Mouse (Mus musculus): Measurements from ENCODE around the gene Ccdc113. TPM values are rescaled to one million over a fixed set of nuclear protein-coding genes. Genes with fewer than 3 reads are reported as not detected.

The Ccdc113 gene
- total and polyA plus RNA-seq, 3 experiments, result not detected

GRCm38 (mm10) chr8:95595131-95595530, 61.2 kb downstream of the Ccdc113 start:
- no peak overlapping the region for H3K4me3 ChIP-seq (ENCODE audit: control insufficient read depth in 1 of 2, insufficient read depth in 1 of 2, low read depth in 2 of 2, low read length in 2 of 2)
- no peaks in the 10 kb centered on the region for H3K9me3 ChIP-seq (replicated peaks; ENCODE audit: insufficient read depth, low read length)
- no peak overlapping the region for H3K9ac ChIP-seq (ENCODE audit: control insufficient read depth, low read depth, low read length, poor library complexity, severe bottlenecking)
- H3K4me1 ChIP-seq (ENCODE audit: control insufficient read depth in 1 of 2, insufficient read depth in 2 of 2, low read length in 2 of 2), result peaks cover 2 to 27% of the 10 kb centered on the region in 2 experiments; a peak in 3 of 4 replicates
- TF ChIP-seq ZMIZ1 (IDR thresholded peaks at IDR 0.05; ENCODE audit: low read depth, low read length), result no peak
- no peak for TF ChIP-seq MAFK (IDR thresholded peaks at IDR 0.05; ENCODE audit: borderline replicate concordance, low read depth, low read length)
- no peak for TF ChIP-seq POLR2AphosphoS2 (IDR thresholded peaks at IDR 0.05; ENCODE audit: low read length)
- TF ChIP-seq KAT2A (conservative IDR thresholded peaks at IDR 0.05; ENCODE audit: low read depth, low read length), result no peak
- no peak for TF ChIP-seq TCF12 (IDR thresholded peaks at IDR 0.05; ENCODE audit: low read depth, low read length)
- no peak for TF ChIP-seq MAZ (IDR thresholded peaks at IDR 0.05; ENCODE audit: low read depth, low read length)
- no peak for TF ChIP-seq NRF1 (IDR thresholded peaks at IDR 0.05; ENCODE audit: insufficient read depth, low read depth, low read length, poor library complexity, severe bottlenecking)
- TF ChIP-seq MXI1 (IDR thresholded peaks at IDR 0.05; ENCODE audit: low read depth, low read length), result no peak
- TF ChIP-seq MEF2A (IDR thresholded peaks at IDR 0.05; ENCODE audit: extremely low read depth, insufficient replicate concordance, low read depth, low read length, poor library complexity, severe bottlenecking), result no peak
- no peak for TF ChIP-seq NELFE (IDR thresholded peaks at IDR 0.05; ENCODE audit: low read depth, low read length)
- no peak for TF ChIP-seq GABPA (IDR thresholded peaks at IDR 0.05; ENCODE audit: low read depth, low read length)
- TF ChIP-seq TBP (IDR thresholded peaks at IDR 0.05; ENCODE audit: low read depth, low read length), result no peak
- no peak for TF ChIP-seq MYC (IDR thresholded peaks at IDR 0.05; ENCODE audit: low read depth, low read length)
- no peak for TF ChIP-seq MYB (IDR thresholded peaks at IDR 0.05; ENCODE audit: low read depth, low read length)
- TF ChIP-seq CHD1 (IDR thresholded peaks at IDR 0.05; ENCODE audit: low read depth, low read length), result no peak
- TF ChIP-seq USF2 (IDR thresholded peaks at IDR 0.05; ENCODE audit: borderline replicate concordance in 1 of 2, insufficient read depth in 1 of 2, low read depth in 1 of 2, low read length in 2 of 2), result no peak
- no peak for TF ChIP-seq MAX (IDR thresholded peaks at IDR 0.05; ENCODE audit: low read length)
- H3K27ac ChIP-seq (ENCODE audit: control insufficient read depth, low read depth, low read length), result no peak overlapping the region
- H3K27me3 ChIP-seq (ENCODE audit: control insufficient read depth in 1 of 2, insufficient read depth in 2 of 2, low read length in 2 of 2), result no peaks in the 10 kb centered on the region
- no peak for DNase-seq (ENCODE audit: low read depth, low spot score)
- H3K36me3 ChIP-seq (ENCODE audit: control insufficient read depth in 1 of 2, insufficient read depth in 2 of 2, low read length in 2 of 2), result peaks cover 0 to 18% of the 10 kb centered on the region in 2 experiments; a peak in 2 of 4 replicates
- no peaks in the 10 kb centered on the region for H3K79me2 ChIP-seq (ENCODE audit: control insufficient read depth, insufficient read depth, low read length, poor library complexity)

DNA sequence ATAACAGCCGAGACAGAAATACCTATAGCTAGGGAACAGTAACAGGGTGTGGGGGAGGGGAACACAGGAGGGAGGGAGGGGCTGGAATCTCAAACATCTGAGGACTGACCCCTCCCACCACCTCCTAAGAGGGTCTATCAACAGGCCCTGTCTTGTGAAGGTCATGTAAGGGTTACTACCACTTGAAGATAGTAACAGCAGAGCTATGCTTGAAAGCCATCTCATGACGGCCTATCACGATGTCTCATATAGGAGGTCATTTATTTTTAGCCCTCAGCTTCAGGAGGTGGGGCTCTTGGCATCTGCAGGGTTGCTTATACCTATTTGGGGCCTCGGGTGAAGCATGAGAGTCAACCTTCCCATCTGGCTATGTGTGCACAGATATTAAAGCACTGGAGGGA, 63.0 kb downstream of the Ccdc113 start:
- Histone ChIP-seq H3K79me2 (ENCODE audit: control insufficient read depth, insufficient read depth, low read length, poor library complexity) (no peaks in the 10 kb centered on the region), H3K9ac (ENCODE audit: control insufficient read depth, low read depth, low read length, poor library complexity, severe bottlenecking) (no peak overlapping the region), H3K27ac (ENCODE audit: control insufficient read depth, low read depth, low read length) (no peak overlapping the region), H3K4me3 (ENCODE audit: control insufficient read depth in 1 of 2, insufficient read depth in 1 of 2, low read depth in 2 of 2, low read length in 2 of 2) (no peak overlapping the region), H3K27me3 (ENCODE audit: control insufficient read depth in 1 of 2, insufficient read depth in 2 of 2, low read length in 2 of 2) (no peaks in the 10 kb centered on the region), H3K4me1 (ENCODE audit: control insufficient read depth in 1 of 2, insufficient read depth in 2 of 2, low read length in 2 of 2) (peaks cover 2 to 20% of the 10 kb centered on the region in 2 experiments; a peak in 3 of 4 replicates), H3K36me3 (ENCODE audit: control insufficient read depth in 1 of 2, insufficient read depth in 2 of 2, low read length in 2 of 2) (peaks cover 0 to 14% of the 10 kb centered on the region in 2 experiments; a peak in 2 of 4 replicates), H3K9me3 (replicated peaks; ENCODE audit: insufficient read depth, low read length) (no peaks in the 10 kb centered on the region)
- no peak for DNase-seq (ENCODE audit: low read depth, low spot score)
- TF ChIP-seq GABPA (IDR thresholded peaks at IDR 0.05; ENCODE audit: low read depth, low read length), result no peak
- no peak for TF ChIP-seq ZMIZ1 (IDR thresholded peaks at IDR 0.05; ENCODE audit: low read depth, low read length)
- no peak for TF ChIP-seq SMC3 (IDR thresholded peaks at IDR 0.05; ENCODE audit: low read depth, low read length)
- no peak for TF ChIP-seq MAX (IDR thresholded peaks at IDR 0.05; ENCODE audit: low read length)
- TF ChIP-seq CHD1 (IDR thresholded peaks at IDR 0.05; ENCODE audit: low read depth, low read length), result no peak
- TF ChIP-seq EP300 (IDR thresholded peaks at IDR 0.05; ENCODE audit: low read depth in 1 of 2, low read length in 2 of 2), result no peak
- TF ChIP-seq POLR2AphosphoS2 (IDR thresholded peaks at IDR 0.05; ENCODE audit: low read length), result no peak
- no peak for TF ChIP-seq UBTF (IDR thresholded peaks at IDR 0.05; ENCODE audit: borderline replicate concordance, insufficient read depth, low read depth, low read length)
- no peak for TF ChIP-seq TAL1 (IDR thresholded peaks at IDR 0.05; ENCODE audit: low read length)
- no peak for TF ChIP-seq MYC (IDR thresholded peaks at IDR 0.05; ENCODE audit: low read depth, low read length)
